Mouse (Mus musculus) hindbrain, embryonic 13.5 days (tissue): ENCODE results near the gene Gimap8. TPM values are rescaled to one million over a fixed set of nuclear protein-coding genes. Genes with fewer than 3 reads are reported as not detected.
A peak's percentile ranks its signal among the peaks of the same experiment; 100 is the strongest.

Experiments used
- ATAC-seq: fragments of 200-750 bp; cut with Nextera tagmentation; 2 replicates; pipeline ENCODE4 v1.8.0; 2017; ENCODE audit warnings: moderate TSS enrichment; ENCODE audit not compliant: low FRiP score
- H3K27ac ChIP-seq: fragments of 300-500 bp; sonication (generic); 2 replicates; pipeline ENCODE4 v1.5.1; 2015; ENCODE audit warnings: inconsistent platforms, mild to moderate bottlenecking, moderate library complexity
- H3K27me3 ChIP-seq: fragments of 300-500 bp; sonication (generic); 2 replicates; pipeline ENCODE4 v1.6.1; 2015; ENCODE audit warnings: mild to moderate bottlenecking, inconsistent platforms
- H3K36me3 ChIP-seq: fragments of 300-500 bp; sonication (generic); 2 replicates; pipeline ENCODE4 v1.6.1; 2015; ENCODE audit warnings: mild to moderate bottlenecking, inconsistent platforms
- H3K4me1 ChIP-seq: fragments of 300-500 bp; sonication (generic); replicated peaks from 2 replicates; pipeline ENCODE4 v1.6.1; 2015; ENCODE audit warnings: inconsistent platforms
- H3K4me2 ChIP-seq: fragments of 300-500 bp; sonication (generic); 2 replicates; pipeline ENCODE4 v1.6.1; 2015; ENCODE audit warnings: inconsistent platforms, mild to moderate bottlenecking, moderate library complexity
- H3K4me3 ChIP-seq: fragments of 300-500 bp; sonication (generic); 2 replicates; pipeline ENCODE4 v1.5.1; 2015; ENCODE audit warnings: mild to moderate bottlenecking, inconsistent platforms
- H3K9ac ChIP-seq: fragments of 300-500 bp; sonication (generic); 2 replicates; pipeline ENCODE4 v1.6.1; 2015; ENCODE audit warnings: mild to moderate bottlenecking, inconsistent platforms
- H3K9me3 ChIP-seq: fragments of 300-500 bp; sonication (generic); 2 replicates; pipeline ENCODE4 v1.6.1; 2016; ENCODE audit warnings: inconsistent platforms
- WGBS: fragments of 180-500 bp; shearing (Covaris S2); methylation state at CpG from one replicate; pipeline ENCODE4 v1.1.7; 2015; 5-methylcytosine and 5-hydroxymethylcytosine counted together
- polyA plus RNA-seq: library from polyadenylated mRNA; unstranded; fragments of >200 nt; fragmentation: Nextera tagmentation; extraction: Ambion mirVana; gene quantifications from 2 replicates; pipeline ENCODE4 v1.2.1, GENCODE M21; 2015

Gene Gimap8
- polyA plus RNA-seq, 1 experiment from 2014 or later: 0.47 TPM

GRCm38 (mm10) chr6:48642764-48643292, 4.2 kb upstream of the Gimap8 start:
- H3K36me3 ChIP-seq: no peaks in the 10 kb centered on the region
- H3K27ac ChIP-seq: no peak overlapping the region
- WGBS: 25% methylated on average over 4 of the region's 4 CpGs
- H3K9me3 ChIP-seq: no peaks in the 10 kb centered on the region
- no peaks in the 10 kb centered on the region for H3K4me1 ChIP-seq
- H3K4me2 ChIP-seq: no peak overlapping the region
- H3K27me3 ChIP-seq: no peaks in the 10 kb centered on the region
- H3K4me3 ChIP-seq: no peak overlapping the region
- 0 out of 2 replicates have a peak, but pooled peaks have one; percentile 28 for ATAC-seq
- H3K9ac ChIP-seq: no peak overlapping the region

DNA sequence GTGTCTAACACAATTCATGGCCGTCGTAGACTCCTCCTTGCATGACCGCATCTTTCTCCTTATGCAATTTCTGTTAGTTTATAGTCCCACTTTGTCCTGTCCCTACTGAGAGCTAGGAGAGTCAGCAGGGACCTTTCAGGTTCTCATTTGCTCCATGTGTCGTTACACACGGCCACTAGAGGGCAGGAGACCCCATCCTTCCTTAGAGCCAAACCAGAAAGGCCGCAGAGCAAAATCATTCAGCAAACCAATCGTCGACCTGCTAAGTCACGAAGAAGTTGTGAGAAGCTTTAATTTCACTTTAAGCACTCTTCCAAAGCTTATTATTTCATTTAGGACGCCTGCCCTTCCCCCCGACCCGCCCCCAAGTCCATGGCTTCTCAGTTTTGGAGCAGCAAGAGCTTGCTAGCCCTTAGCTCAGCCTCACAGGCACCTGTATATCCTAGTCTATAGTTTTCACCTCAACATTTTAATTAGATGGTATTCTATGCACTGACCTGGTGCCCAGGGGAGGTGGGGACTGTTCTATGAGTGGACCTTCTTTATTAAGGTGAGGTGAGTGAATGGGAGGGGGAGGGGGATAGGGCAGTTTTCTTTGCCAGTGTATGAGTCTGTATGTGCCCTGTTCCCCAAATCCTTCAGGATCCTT, 1.2 kb upstream of the Gimap8 start:
- Histone ChIP-seq H3K9me3 (no peaks in the 10 kb centered on the region), H3K36me3 (no peaks in the 10 kb centered on the region), H3K4me1 (no peaks in the 10 kb centered on the region), H3K27ac (no peak overlapping the region), H3K4me2 (no peak overlapping the region), H3K9ac (no peak overlapping the region), H3K27me3 (no peaks in the 10 kb centered on the region), H3K4me3 (no peak overlapping the region)
- peak; percentile 59; the same call in 1 of the 2 replicates for ATAC-seq
- WGBS: 17% methylated on average over 12 of the region's 12 CpGs

DNA sequence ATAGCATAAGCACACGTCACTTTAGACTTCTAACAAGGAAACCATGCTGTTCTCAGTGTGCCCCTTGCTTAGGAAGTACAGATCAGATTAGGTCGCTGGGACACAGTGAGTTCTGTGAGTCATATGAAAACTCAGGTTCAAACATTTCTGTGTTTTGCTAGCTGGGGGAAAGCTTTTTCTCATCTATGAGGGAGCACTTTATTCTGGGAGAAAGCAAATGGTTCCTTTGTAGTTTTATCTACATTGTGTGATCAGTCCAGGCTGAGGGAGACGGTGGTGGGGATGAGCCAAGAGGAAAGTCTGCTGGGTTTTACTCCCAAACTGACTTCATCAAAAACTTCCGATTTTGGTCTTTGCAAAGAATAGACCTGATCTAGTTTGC, 734 bp upstream of the Gimap8 start:
- Histone ChIP-seq H3K4me3 (no peak overlapping the region), H3K4me2 (no peak overlapping the region), H3K4me1 (no peaks in the 10 kb centered on the region), H3K36me3 (no peaks in the 10 kb centered on the region), H3K9ac (no peak overlapping the region), H3K27ac (no peak overlapping the region), H3K27me3 (no peaks in the 10 kb centered on the region), H3K9me3 (no peaks in the 10 kb centered on the region)
- ATAC-seq: no peak
- WGBS: 86% methylated on average over 4 of the region's 4 CpGs

GRCm38 (mm10) chr6:48647611-48648010, 577 bp downstream of the Gimap8 start:
- Histone ChIP-seq H3K9ac (no peak overlapping the region), H3K27me3 (no peaks in the 10 kb centered on the region), H3K9me3 (no peaks in the 10 kb centered on the region), H3K36me3 (no peaks in the 10 kb centered on the region), H3K4me1 (no peaks in the 10 kb centered on the region), H3K4me2 (no peak overlapping the region), H3K4me3 (no peak overlapping the region), H3K27ac (no peak overlapping the region)
- 93% methylated on average over 2 of the region's 2 CpGs for WGBS
- no peak for ATAC-seq

- H3K9me3 ChIP-seq: no peaks in the 10 kb centered on the region
- no peaks in the 10 kb centered on the region for H3K4me1 ChIP-seq
- no peak overlapping the region for H3K27ac ChIP-seq
- no peak for ATAC-seq
- no peak overlapping the region for H3K4me3 ChIP-seq
- H3K36me3 ChIP-seq: no peaks in the 10 kb centered on the region
- H3K9ac ChIP-seq: no peak overlapping the region
- H3K4me2 ChIP-seq: no peak overlapping the region
- 90% methylated on average over 4 of the region's 4 CpGs for WGBS
- no peaks in the 10 kb centered on the region for H3K27me3 ChIP-seq
Measured at GRCm38 (mm10) chr6:48648779-48649178, 1.7 kb downstream of the Gimap8 start.

- Histone ChIP-seq H3K9me3 (no peaks in the 10 kb centered on the region), H3K27me3 (no peaks in the 10 kb centered on the region), H3K9ac (no peak overlapping the region), H3K4me1 (no peaks in the 10 kb centered on the region), H3K4me3 (no peak overlapping the region), H3K4me2 (no peak overlapping the region), H3K27ac (no peak overlapping the region), H3K36me3 (no peaks in the 10 kb centered on the region)
- no peak for ATAC-seq
- WGBS: 91% methylated on average over 9 of the region's 9 CpGs
Measured at GRCm38 (mm10) chr6:48650041-48650440, 3.0 kb downstream of the Gimap8 start.

- no peak overlapping the region for H3K27ac ChIP-seq
- 86% methylated on average over 5 of the region's 5 CpGs for WGBS
- H3K4me1 ChIP-seq: no peaks in the 10 kb centered on the region
- H3K9ac ChIP-seq: no peak overlapping the region
- H3K9me3 ChIP-seq: no peaks in the 10 kb centered on the region
- no peaks in the 10 kb centered on the region for H3K27me3 ChIP-seq
- no peaks in the 10 kb centered on the region for H3K36me3 ChIP-seq
- ATAC-seq: no peak
- no peak overlapping the region for H3K4me2 ChIP-seq
- H3K4me3 ChIP-seq: no peak overlapping the region
Measured at GRCm38 (mm10) chr6:48658721-48659120, 11.7 kb downstream of the Gimap8 start.

DNA sequence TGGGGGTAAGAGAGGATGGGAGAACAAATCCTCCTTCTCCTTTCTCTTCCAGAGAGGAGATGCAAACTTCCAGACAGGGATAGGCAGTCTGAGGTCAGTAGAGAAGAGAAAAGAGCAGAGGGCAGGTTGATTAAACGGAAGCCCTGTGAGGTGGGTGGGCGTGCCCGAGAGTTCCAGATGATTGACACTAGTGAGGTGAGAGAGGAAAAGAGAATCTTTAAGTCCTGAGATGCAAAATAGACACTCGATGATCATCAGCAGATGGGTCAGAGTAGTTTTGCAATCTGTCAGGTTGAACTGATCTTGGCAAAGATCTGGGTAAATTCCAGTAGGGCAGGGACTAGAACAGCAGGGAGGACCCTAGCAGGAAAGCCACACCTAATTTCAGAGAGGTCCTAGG, 17.7 kb downstream of the Gimap8 start:
- H3K4me1 ChIP-seq: no peaks in the 10 kb centered on the region
- no peak for ATAC-seq
- 83% methylated on average over 4 of the region's 4 CpGs for WGBS
- H3K27ac ChIP-seq: no peak overlapping the region
- H3K27me3 ChIP-seq: no peaks in the 10 kb centered on the region
- H3K4me3 ChIP-seq: no peak overlapping the region
- H3K36me3 ChIP-seq: no peaks in the 10 kb centered on the region
- no peak overlapping the region for H3K4me2 ChIP-seq
- no peaks in the 10 kb centered on the region for H3K9me3 ChIP-seq
- H3K9ac ChIP-seq: no peak overlapping the region

GRCm38 (mm10) chr6:48665471-48665870, 18.4 kb downstream of the Gimap8 start:
- Histone ChIP-seq H3K4me1 (no peaks in the 10 kb centered on the region), H3K36me3 (no peaks in the 10 kb centered on the region), H3K9me3 (no peaks in the 10 kb centered on the region), H3K9ac (no peak overlapping the region), H3K4me3 (no peak overlapping the region), H3K4me2 (no peak overlapping the region), H3K27me3 (no peaks in the 10 kb centered on the region), H3K27ac (no peak overlapping the region)
- ATAC-seq: no peak
- 95% methylated on average over 9 of the region's 9 CpGs for WGBS

DNA sequence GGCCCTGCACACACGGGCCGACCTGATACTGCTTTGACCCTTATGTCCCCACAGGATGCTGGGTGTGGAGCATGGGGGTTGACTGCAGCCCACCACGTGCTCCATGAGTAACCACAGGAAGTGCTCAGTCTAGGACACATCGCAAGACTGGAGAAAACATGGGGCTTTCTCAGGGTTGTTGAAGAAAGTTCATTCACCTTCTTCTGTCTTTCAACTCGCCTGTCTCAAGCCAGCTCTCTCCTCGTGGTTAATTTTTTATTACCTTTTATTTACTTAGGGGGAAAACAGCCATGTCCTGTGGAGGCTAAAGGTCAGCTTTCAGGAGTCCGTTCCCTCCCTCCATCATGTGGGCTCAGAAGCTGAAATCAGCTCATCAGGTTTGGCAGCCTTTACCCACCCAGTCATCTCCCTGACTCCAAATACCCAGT, 19.1 kb downstream of the Gimap8 start:
- Histone ChIP-seq H3K27me3 (no peaks in the 10 kb centered on the region), H3K27ac (no peak overlapping the region), H3K4me2 (no peak overlapping the region), H3K9me3 (no peaks in the 10 kb centered on the region), H3K4me3 (no peak overlapping the region), H3K36me3 (no peaks in the 10 kb centered on the region), H3K9ac (no peak overlapping the region), H3K4me1 (no peaks in the 10 kb centered on the region)
- ATAC-seq: no peak
- 70% methylated on average over 7 of the region's 7 CpGs for WGBS

GRCm38 (mm10) chr6:48668022-48668421, 21.0 kb downstream of the Gimap8 start:
- Histone ChIP-seq H3K4me1 (no peaks in the 10 kb centered on the region), H3K4me2 (no peak overlapping the region), H3K4me3 (no peak overlapping the region), H3K36me3 (no peaks in the 10 kb centered on the region), H3K27ac (no peak overlapping the region), H3K9me3 (no peaks in the 10 kb centered on the region), H3K27me3 (no peaks in the 10 kb centered on the region), H3K9ac (no peak overlapping the region)
- no peak for ATAC-seq

DNA sequence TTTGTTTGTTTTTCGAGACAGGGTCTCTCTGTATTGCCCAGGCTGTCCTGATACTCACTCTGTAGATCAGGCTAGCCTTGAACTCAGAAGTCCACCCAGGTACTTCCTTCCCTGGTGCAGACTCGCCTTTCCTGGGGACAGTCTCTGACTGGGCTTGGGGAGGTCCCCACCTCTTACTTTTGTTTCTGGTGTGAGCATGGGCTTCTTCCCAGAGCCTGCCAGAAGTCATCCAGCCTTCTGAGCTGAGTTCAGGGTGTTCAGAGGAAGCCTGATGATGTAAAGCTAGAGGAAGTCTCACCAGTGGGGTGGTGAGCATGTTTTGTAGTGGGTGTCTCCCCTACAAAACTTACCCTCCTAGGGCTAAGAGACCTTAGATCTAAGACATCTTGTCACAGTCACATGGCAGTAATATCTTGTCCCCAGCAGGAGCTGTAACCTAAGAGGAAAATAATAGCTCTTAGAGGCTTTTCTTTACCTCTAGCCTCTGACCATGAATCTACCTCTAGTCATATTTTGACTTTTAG, 22.5 kb downstream of the Gimap8 start:
- Histone ChIP-seq H3K27me3 (no peaks in the 10 kb centered on the region), H3K9ac (no peak overlapping the region), H3K4me2 (no peak overlapping the region), H3K9me3 (no peaks in the 10 kb centered on the region), H3K4me1 (no peaks in the 10 kb centered on the region), H3K36me3 (no peaks in the 10 kb centered on the region), H3K4me3 (no peak overlapping the region), H3K27ac (no peak overlapping the region)
- 73% methylated on average over 2 of the region's 2 CpGs for WGBS
- ATAC-seq: no peak
